Mouse (Mus musculus): ENCODE data around the gene Cops8.

Gene Cops8

DNA sequence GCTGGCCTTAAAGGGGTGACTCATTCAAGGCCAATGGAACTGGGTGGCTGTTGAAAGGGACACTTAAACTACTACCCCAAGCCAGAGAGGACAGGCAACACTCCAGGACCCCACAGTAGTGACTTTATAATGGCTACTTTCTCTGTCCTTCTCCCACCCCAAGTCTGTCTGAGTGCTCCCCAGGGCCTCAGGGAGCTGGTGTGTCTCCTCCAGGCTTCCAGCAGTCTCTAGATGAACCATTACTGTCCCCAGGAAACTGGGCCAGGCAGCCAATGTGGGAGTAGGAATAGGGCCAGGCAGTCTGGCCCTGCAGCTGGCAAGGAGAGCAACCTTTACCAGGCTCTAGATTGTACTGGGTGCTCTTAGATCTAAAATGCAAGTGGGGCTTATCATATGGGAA is 49.0 kb downstream of the Cops8 start:
- no peak for DNase-seq (ENCODE audit: low read depth, low spot score)

DNA sequence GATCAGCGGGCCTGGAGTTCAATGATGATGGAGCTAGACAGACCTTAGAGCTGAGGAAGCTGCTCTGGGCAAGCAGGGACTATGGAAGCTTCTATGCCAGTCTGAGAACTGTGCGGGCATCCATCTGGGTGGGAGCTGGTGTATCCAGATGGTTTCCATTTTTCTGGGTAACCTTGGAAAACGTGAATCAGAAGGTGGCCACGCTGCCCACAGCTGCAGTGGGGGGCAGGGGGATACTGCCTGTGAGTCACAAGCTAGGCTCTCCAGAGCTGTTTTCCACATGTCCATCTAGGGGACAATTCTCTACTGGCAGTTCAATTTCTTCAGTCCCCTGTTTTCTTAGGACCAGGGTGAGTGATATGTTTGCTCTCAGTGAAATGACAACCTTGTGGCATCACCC is 49.8 kb downstream of the Cops8 start:
- no peak for DNase-seq (ENCODE audit: low read depth, low spot score)

DNA sequence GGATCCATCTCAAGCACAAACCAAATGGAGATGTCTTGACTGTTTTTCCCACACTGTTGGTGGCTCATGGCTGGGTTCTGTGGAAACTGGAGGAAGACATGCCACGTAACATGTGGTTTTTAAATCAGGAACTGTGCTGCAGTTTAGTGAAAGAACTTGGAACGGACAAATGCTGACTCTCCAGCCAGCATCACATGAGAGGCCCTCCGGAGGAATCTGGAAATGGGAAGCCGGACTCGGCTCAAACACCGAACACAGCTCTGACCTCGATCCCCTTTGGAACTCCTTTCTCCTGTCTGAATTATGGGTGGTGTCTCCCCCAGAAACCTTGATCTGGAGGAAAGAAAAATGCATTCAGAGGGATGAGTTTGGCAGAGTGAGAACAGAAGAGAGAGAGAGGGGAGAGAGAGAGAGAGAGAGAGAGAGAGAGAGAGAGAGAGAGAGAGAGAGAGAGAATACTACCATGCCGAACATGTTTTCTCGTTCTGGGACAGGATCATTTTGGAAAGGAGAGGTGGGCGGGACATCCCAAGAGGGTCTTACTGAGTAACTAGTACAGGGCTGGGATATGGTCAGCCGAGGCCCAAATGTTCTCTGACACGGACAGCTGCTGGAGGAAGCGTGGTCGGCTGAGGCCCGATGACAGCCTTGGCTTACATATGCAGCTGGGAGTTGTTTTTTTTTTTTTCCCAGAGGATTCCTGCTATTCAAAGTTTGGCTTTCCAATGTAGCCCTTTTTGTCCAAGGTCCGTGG is 53.9 kb downstream of the Cops8 start:
- no peak for DNase-seq (ENCODE audit: low read depth, low spot score)

DNA sequence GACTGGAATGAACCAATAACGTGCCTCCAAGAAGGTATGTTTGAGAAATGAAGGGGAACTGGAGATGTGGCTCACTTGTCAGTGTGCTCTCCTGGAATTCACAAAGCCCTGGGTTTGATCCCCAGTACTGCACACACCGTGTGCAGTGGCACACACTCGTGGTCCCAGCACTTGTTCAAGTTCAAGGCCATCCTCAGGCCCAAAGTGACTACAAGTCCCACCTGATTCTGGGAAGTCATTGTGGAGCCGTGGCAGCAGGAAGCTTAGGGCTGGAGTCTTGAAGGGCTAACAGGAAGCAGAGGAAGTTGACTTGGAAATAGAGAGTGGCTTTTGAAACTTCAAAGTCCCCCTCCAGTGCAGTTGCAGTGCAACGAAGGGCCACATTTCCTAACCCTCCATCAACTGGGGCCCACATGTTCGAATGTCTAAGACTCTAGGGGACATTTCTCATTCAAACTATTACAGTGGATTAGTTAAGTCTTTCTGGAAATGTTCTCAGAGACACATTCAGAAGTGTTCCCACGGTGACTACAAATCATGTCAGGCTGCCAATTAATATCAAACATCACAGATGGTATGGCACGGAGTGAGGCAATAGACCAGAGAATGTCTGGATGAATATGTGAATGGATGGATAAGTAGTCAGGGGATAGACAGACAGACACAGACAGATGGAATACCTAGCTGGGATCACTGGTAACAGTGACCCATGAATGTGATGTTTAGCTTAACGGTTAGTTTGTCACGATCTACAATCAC is 54.7 kb downstream of the Cops8 start:
- no peak for DNase-seq (ENCODE audit: low read depth, low spot score)

DNA sequence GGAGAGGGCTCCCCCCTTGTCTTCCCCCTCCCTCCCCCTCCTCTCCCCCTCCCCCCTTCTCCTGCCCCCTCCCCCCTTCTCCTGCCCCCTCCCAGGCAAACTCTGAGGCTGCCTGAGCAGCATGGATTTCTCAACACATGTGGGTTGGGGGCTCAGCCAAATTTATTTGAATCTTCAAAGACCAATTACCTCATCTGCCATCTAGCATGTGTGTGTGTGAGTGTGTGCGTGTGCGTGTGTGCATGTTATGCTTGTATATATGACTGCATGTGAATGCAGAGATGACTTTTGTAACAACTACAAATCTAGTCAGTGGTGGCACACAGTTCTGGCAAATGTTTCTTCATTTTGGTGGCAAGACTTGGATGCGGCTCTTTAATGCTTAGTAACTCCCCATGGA is 55.8 kb downstream of the Cops8 start:
- DNase-seq (ENCODE audit: low read depth, low spot score): no peak

DNA sequence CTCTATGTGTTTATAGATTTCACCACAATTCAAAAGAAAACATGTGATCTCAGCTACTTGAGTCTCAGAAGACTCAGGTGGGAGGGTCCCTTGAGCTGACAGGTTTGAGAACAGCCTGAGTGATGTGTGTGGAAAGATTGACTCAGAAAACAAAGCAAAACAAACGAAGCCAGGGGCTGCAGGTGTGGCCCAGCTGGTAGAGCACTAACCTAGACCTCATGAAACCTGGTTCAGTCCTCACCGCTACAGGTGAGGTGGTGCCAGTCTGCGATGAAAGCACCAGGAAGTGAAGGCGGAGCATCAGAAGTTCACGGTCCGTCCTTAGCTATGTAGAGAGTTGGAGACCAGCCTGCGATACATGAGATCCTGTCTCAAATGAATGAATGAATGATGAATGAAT is 57.4 kb downstream of the Cops8 start:
- DNase-seq (ENCODE audit: low read depth, low spot score): no peak

DNA sequence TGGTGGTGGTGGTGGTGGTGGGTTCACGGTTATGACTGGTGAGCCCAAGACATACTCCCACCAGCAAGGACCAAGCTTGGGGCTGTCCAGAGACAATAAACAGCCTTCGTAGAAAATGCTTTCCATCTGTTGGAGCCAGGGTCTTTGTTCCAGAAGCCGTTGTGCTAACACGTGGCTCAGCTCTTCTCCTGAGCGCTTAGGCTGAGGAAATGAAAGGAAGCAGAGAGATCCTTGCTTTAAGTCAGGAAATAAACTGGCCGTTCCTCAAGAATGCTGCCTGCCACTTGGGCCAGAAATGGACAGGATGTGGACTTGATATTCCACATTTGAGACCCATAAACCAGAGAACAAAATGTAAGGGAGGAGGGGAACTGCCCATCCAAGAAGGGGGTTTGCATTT is 59.7 kb downstream of the Cops8 start:
- DNase-seq (ENCODE audit: low read depth, low spot score): no peak
